Mouse (Mus musculus) midbrain, embryonic 11.5 days (tissue): ENCODE measurements around the gene Mylpf. TPM values are rescaled to one million over a fixed set of nuclear protein-coding genes. Genes with fewer than 3 reads are reported as not detected.
A peak's percentile ranks its signal among the peaks of the same experiment; 100 is the strongest.
"Not testable (repeated sequence)": the region's sequence is repeated elsewhere in the genome, so short reads cannot be mapped to it uniquely, and the experiment has no call there.

Experiments used
- ATAC-seq: fragments of 200-750 bp; cut with Nextera tagmentation; 2 replicates; pipeline ENCODE4 v1.8.0; 2017; ENCODE audit warnings: moderate TSS enrichment, moderate library complexity; ENCODE audit not compliant: low FRiP score
- DNase-seq: peaks from one replicate; pipeline ENCODE4 v3.0.0; 2015; ENCODE audit warnings: low spot score; ENCODE audit errors: missing footprints
- H3K27ac ChIP-seq: fragments of 300-500 bp; sonication (generic); 2 replicates; pipeline ENCODE4 v1.5.1; 2014; ENCODE audit warnings: low read depth, low read length
- H3K27me3 ChIP-seq: fragments of 300-500 bp; sonication (generic); 2 replicates; pipeline ENCODE4 v1.6.1; 2014; ENCODE audit warnings: mild to moderate bottlenecking, low read length, moderate library complexity, mixed read lengths; ENCODE audit not compliant: control insufficient read depth, insufficient read depth
- H3K36me3 ChIP-seq: fragments of 300-500 bp; sonication (generic); 2 replicates; pipeline ENCODE4 v1.6.1; 2014; ENCODE audit warnings: mild to moderate bottlenecking, low read length, moderate library complexity, mixed read lengths; ENCODE audit not compliant: control insufficient read depth, insufficient read depth
- H3K4me1 ChIP-seq: fragments of 300-500 bp; sonication (generic); 2 replicates; pipeline ENCODE4 v1.6.1; 2014; ENCODE audit warnings: low read length; ENCODE audit not compliant: control insufficient read depth, insufficient read depth
- H3K4me2 ChIP-seq: fragments of 300-500 bp; sonication (generic); 2 replicates; pipeline ENCODE4 v1.6.1; 2014; ENCODE audit warnings: mild to moderate bottlenecking, moderate library complexity
- H3K4me3 ChIP-seq: fragments of 300-500 bp; sonication (generic); 2 replicates; pipeline ENCODE4 v1.5.1; 2014; ENCODE audit warnings: low read depth, low read length
- H3K9ac ChIP-seq: fragments of 300-500 bp; sonication (generic); 2 replicates; pipeline ENCODE4 v1.6.1; 2014; ENCODE audit warnings: low read length
- H3K9me3 ChIP-seq: fragments of 300-500 bp; sonication (generic); 2 replicates; pipeline ENCODE4 v1.6.1; 2016; ENCODE audit warnings: low read length; ENCODE audit not compliant: control insufficient read depth
- WGBS: fragments of 180-500 bp; shearing (Covaris S2); extraction: QIAGEN DNeasy Blood & Tissue Kit; methylation state at CpG from one replicate; pipeline ENCODE4 v1.1.7; 2014; 5-methylcytosine and 5-hydroxymethylcytosine counted together
- polyA plus RNA-seq: library from polyadenylated mRNA; unstranded; fragments of >200 nt; fragmentation: Nextera tagmentation; extraction: Ambion mirVana; gene quantifications from 2 replicates; pipeline ENCODE4 v1.2.1, GENCODE M21; 2014

The Mylpf gene
- polyA plus RNA-seq = 11.7 and 13.2 TPM in 2 replicates

GRCm38 (mm10) chr7:127208553-127209438 is at the start of gene Mylpf:
Gene Mylpf (plus strand): TSS chr7:127208890.
- ATAC-seq = peak; percentile 92
- WGBS = under 1% methylated on average over 42 of the region's 44 CpGs
- peak within 1 kb of the TSS; percentile 82 for H3K4me2 ChIP-seq

GRCm38 (mm10) chr7:127162546-127162945 is 46.1 kb upstream of the Mylpf start:
- H3K9ac ChIP-seq = no peak overlapping the region
- H3K4me1 ChIP-seq = no peaks in the 10 kb centered on the region
- no peak for DNase-seq
- no peak overlapping the region for H3K4me2 ChIP-seq
- ATAC-seq = no peak
- 88% methylated on average over 5 of the region's 5 CpGs for WGBS
- no peaks in the 10 kb centered on the region for H3K27me3 ChIP-seq
- no peaks in the 10 kb centered on the region for H3K36me3 ChIP-seq
- no peaks in the 10 kb centered on the region for H3K9me3 ChIP-seq
- no peak overlapping the region for H3K4me3 ChIP-seq
- no peak overlapping the region for H3K27ac ChIP-seq

More at GRCm38 (mm10) chr7:127208553-127209438, at the start of gene Mylpf:
- H3K4me1 ChIP-seq = peaks cover 10% of the 10 kb centered on the region
- H3K27me3 ChIP-seq = peaks cover 3% of the 10 kb centered on the region; the same call in 1 of the 2 replicates
- no peaks in the 10 kb centered on the region for H3K36me3 ChIP-seq
- peak within 1 kb of the TSS; percentile 86 for H3K4me3 ChIP-seq
- peak; percentile 99 for DNase-seq
- H3K9me3 ChIP-seq = no peaks in the 10 kb centered on the region
- peak within 1 kb of the TSS; percentile 75 for H3K27ac ChIP-seq
- H3K9ac ChIP-seq = peak within 1 kb of the TSS; percentile 89

- H3K36me3 ChIP-seq = no peaks in the 10 kb centered on the region
- H3K4me1 ChIP-seq = no peaks in the 10 kb centered on the region
- H3K4me3 ChIP-seq = no peak overlapping the region
- ATAC-seq (no peak), DNase-seq (no peak)
- WGBS = 82% methylated on average over 4 of the region's 4 CpGs
- no peak overlapping the region for H3K4me2 ChIP-seq
- no peak overlapping the region for H3K27ac ChIP-seq
- no peaks in the 10 kb centered on the region for H3K27me3 ChIP-seq
- H3K9ac ChIP-seq = no peak overlapping the region
- H3K9me3 ChIP-seq = no peaks in the 10 kb centered on the region
Measured at GRCm38 (mm10) chr7:127164002-127164401, 44.7 kb upstream of the Mylpf start.

GRCm38 (mm10) chr7:127165607-127166493 is 42.8 kb upstream of the Mylpf start:
- H3K4me2 ChIP-seq = no peak overlapping the region
- H3K27ac ChIP-seq = no peak overlapping the region
- H3K9me3 ChIP-seq = no peaks in the 10 kb centered on the region
- no peak overlapping the region for H3K4me3 ChIP-seq
- no peaks in the 10 kb centered on the region for H3K36me3 ChIP-seq
- H3K4me1 ChIP-seq = no peaks in the 10 kb centered on the region
- no peak for ATAC-seq
- WGBS = 84% methylated on average over 12 of the region's 12 CpGs
- no peak overlapping the region for H3K9ac ChIP-seq
- H3K27me3 ChIP-seq = no peaks in the 10 kb centered on the region
- no peak for DNase-seq

- WGBS = 92% methylated on average over 5 of the region's 5 CpGs
- DNase-seq (no peak), ATAC-seq (no peak)
Measured at GRCm38 (mm10) chr7:127166501-127166900, 42.2 kb upstream of the Mylpf start.

GRCm38 (mm10) chr7:127176937-127177336 is 31.8 kb upstream of the Mylpf start:
- Histone ChIP-seq H3K27me3 (no peaks in the 10 kb centered on the region), H3K4me2 (no peak overlapping the region), H3K27ac (no peak overlapping the region), H3K4me3 (no peak overlapping the region), H3K4me1 (no peaks in the 10 kb centered on the region), H3K9ac (no peak overlapping the region), H3K36me3 (no peaks in the 10 kb centered on the region), H3K9me3 (no peaks in the 10 kb centered on the region)
- no peak for DNase-seq
- WGBS = 75% methylated on average over 4 of the region's 4 CpGs
- no peak for ATAC-seq

More at GRCm38 (mm10) chr7:127166501-127166900, 42.2 kb upstream of the Mylpf start:
- H3K4me1 ChIP-seq = no peaks in the 10 kb centered on the region
- H3K4me2 ChIP-seq = no peak overlapping the region
- no peak overlapping the region for H3K9ac ChIP-seq
- H3K36me3 ChIP-seq = no peaks in the 10 kb centered on the region
- no peak overlapping the region for H3K4me3 ChIP-seq
- no peaks in the 10 kb centered on the region for H3K9me3 ChIP-seq
- H3K27ac ChIP-seq = no peak overlapping the region
- H3K27me3 ChIP-seq = no peaks in the 10 kb centered on the region

GRCm38 (mm10) chr7:127180783-127181182 is 27.9 kb upstream of the Mylpf start:
- H3K9ac ChIP-seq = no peak overlapping the region
- no peaks in the 10 kb centered on the region for H3K27me3 ChIP-seq
- no peak overlapping the region for H3K4me3 ChIP-seq
- H3K27ac ChIP-seq = no peak overlapping the region
- no peak for DNase-seq
- H3K9me3 ChIP-seq = no peaks in the 10 kb centered on the region
- 77% methylated on average over 2 of the region's 2 CpGs for WGBS
- H3K4me2 ChIP-seq = no peak overlapping the region
- H3K4me1 ChIP-seq = no peaks in the 10 kb centered on the region
- no peaks in the 10 kb centered on the region for H3K36me3 ChIP-seq
- no peak for ATAC-seq

- not testable (repeated sequence) for H3K27me3 ChIP-seq, H3K4me2 ChIP-seq, H3K27ac ChIP-seq, ATAC-seq, H3K9ac ChIP-seq, H3K4me1 ChIP-seq, H3K9me3 ChIP-seq, H3K4me3 ChIP-seq, H3K36me3 ChIP-seq
- WGBS = 33% methylated on average over 3 of the region's 3 CpGs
- DNase-seq = peak; percentile 75
Measured at GRCm38 (mm10) chr7:127181724-127182123, 27.0 kb upstream of the Mylpf start.

GRCm38 (mm10) chr7:127183345-127183744 is 25.3 kb upstream of the Mylpf start:
- no peaks in the 10 kb centered on the region for H3K27me3 ChIP-seq
- ATAC-seq (no peak), DNase-seq (no peak)
- no peak overlapping the region for H3K4me3 ChIP-seq
- no peaks in the 10 kb centered on the region for H3K4me1 ChIP-seq
- no peaks in the 10 kb centered on the region for H3K9me3 ChIP-seq
- H3K27ac ChIP-seq = no peak overlapping the region
- no peak overlapping the region for H3K9ac ChIP-seq
- 79% methylated on average over 8 of the region's 8 CpGs for WGBS
- H3K4me2 ChIP-seq = no peak overlapping the region
- no peaks in the 10 kb centered on the region for H3K36me3 ChIP-seq
